Mouse (Mus musculus) lung, adult 2 months (tissue): ENCODE measurements at regions not wholly inside any gene's neighbourhood (a gene's known extent, or its start where the extent isn't known, plus 50 kb on each side); places are given as distances from the start of the nearest gene placed in this dataset.

ENCODE experiments used
- DNase-seq: peaks from one replicate; pipeline ENCODE4 v3.0.0; 2022
- H3K4me1 ChIP-seq: fragments of 200-500 bp; 2 replicates; pipeline ENCODE4 v1.6.1; 2011; ENCODE audit warnings: low read length; ENCODE audit not compliant: control insufficient read depth, insufficient read depth
- H3K4me3 ChIP-seq: fragments of 200-500 bp; replicated peaks from 2 replicates; pipeline ENCODE3; 2011; ENCODE audit warnings: low read depth, mild to moderate bottlenecking, control low read depth, low read length; ENCODE audit errors: extremely low read depth
- CTCF ChIP-seq: fragments of 200-500 bp; IDR thresholded peaks from 2 replicates; pipeline ENCODE4 v1.5.1; 2011; ENCODE audit warnings: mild to moderate bottlenecking, low read length, control low read depth; ENCODE audit not compliant: insufficient read depth
- POLR2A ChIP-seq: fragments of 200-500 bp; IDR thresholded peaks from 2 replicates; pipeline ENCODE4 v1.6.1; 2011; ENCODE audit warnings: low read depth, mild to moderate bottlenecking, control low read depth, low read length, borderline replicate concordance; ENCODE audit errors: extremely low read depth
- WGBS: fragments of 180-500 bp; shearing (Covaris S2); methylation state at CpG from one replicate; pipeline ENCODE4 v1.1.7; 2018; 5-methylcytosine and 5-hydroxymethylcytosine counted together

DNA sequence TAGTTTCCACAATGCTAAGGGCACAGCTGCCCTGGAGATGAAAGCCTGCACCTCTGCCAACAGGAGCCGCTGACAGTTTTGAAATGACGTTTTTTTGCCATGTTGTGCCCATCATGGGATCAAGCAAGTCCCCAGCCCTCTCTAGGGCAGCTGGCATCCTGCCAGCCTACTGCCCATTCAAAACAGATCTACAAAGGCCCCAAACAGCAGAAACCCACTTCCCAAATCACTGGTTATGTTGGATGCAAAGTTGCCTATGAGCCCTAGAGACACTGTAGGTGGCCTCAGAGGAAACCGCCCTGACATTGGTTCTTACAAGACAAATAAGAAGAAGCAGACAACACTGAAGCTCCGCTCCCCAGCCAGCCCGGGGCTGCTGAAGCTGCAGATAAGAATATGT, 194.1 kb downstream of the Rplp1 start:
- DNase-seq = no peak
- 79% methylated on average over 5 of the region's 5 CpGs for WGBS
- Histone ChIP-seq H3K4me1 (no peaks in the 10 kb centered on the region), H3K4me3 (no peak overlapping the region)
- TF ChIP-seq CTCF (no peak), POLR2A (no peak)

DNA sequence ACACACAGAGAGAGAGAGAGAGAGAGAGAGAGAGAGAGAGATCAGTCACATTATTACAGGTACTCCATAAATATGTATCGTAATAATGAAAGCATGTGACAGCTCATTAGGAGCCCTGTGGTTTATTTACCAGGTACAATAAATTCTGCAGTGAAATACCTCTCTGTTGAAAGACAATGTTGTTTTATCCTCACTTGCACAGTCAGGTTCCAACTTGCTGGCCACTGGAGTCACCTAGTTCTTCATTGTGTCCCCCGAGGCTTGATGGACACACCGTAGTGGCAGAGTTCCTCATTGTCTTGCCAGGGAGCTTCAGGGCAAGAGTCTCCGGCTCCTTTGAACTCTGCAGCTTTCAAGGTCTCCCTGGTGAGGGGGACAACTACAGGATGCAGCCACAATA, 197.6 kb downstream of the Rplp1 start:
- Histone ChIP-seq H3K4me1 (no peaks in the 10 kb centered on the region), H3K4me3 (no peak overlapping the region)
- DNase-seq = no peak
- 65% methylated on average over 4 of the region's 4 CpGs for WGBS
- TF ChIP-seq CTCF = no peak
- TF ChIP-seq POLR2A = no peak

DNA sequence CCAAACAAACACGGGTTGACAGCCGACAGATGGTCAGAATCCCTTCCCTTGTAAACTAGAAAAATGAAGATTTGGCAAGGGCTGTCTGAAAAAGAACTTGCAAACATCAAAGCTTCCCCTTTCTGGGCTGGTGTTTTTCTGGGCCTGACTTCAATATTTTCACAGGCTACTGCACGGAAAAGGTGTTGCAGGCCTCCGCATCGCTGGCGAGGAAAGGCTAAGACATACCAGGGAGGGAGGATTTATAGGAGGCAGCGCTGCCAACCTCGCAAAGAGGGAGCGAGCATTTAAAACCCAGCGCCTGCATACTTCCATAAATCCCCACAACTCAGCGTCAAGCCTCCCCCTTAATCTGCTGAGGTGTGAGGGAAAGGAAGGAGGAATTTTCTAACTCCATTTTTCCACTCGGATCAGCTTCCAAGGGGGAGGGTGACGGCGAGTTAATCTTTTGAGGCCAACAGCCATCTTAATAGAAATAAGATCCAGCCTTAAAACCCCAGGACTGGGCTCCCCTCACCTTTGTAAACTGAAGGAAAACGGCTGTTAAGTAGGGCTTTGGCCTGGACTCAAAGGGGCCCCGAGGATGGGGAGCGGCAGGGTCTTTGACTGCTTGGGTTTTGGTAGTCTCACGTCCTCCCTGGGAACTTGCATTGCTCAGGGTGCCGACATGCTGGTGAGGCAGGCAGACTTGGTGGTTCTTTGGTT, 199.9 kb downstream of the Rplp1 start:
- H3K4me3 ChIP-seq = no peak overlapping the region
- DNase-seq = no peak
- WGBS = 59% methylated on average over 19 of the region's 19 CpGs
- TF ChIP-seq CTCF (no peak), POLR2A (no peak)
- no peaks in the 10 kb centered on the region for H3K4me1 ChIP-seq

- no peak for TF ChIP-seq CTCF
- no peak for TF ChIP-seq POLR2A
- no peak overlapping the region for H3K4me3 ChIP-seq
- H3K4me1 ChIP-seq = no peaks in the 10 kb centered on the region
- DNase-seq = no peak
- 78% methylated on average over 7 of the region's 7 CpGs for WGBS
These were observed 200.5 kb downstream of the Rplp1 start for GRCm38 (mm10) chr9:61713806-61714205.

GRCm38 (mm10) chr9:61711296-61711695, 203.0 kb downstream of the Rplp1 start:
- H3K4me1 ChIP-seq = peaks cover 3% of the 10 kb centered on the region

DNA sequence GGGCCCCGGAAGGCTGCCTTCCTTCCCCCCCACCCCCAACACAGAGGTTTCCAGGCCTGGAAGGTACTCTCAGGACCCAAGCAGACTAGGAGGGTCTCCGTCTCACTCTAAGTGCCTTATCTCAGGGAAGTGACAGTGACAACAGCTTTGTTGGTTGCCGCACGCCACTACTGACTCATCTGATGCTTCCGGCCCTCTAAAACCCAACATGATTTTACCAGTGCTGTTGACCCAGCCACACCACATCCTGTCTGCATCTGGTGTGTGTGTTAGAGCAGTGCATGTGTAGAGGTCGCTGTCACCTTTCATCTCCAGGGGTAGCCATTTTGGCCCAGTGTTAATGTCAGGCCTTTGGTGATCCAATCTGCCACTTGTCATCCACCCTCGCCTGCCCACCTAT, 206.5 kb downstream of the Rplp1 start:
- 74% methylated on average over 7 of the region's 7 CpGs for WGBS
- TF ChIP-seq CTCF (no peak), POLR2A (no peak)
- no peak overlapping the region for H3K4me3 ChIP-seq
- DNase-seq = no peak
- H3K4me1 ChIP-seq = peaks cover 7% of the 10 kb centered on the region

More at GRCm38 (mm10) chr9:61711296-61711695, 203.0 kb downstream of the Rplp1 start:
- TF ChIP-seq CTCF (no peak), POLR2A (no peak)
- DNase-seq = no peak
- no peak overlapping the region for H3K4me3 ChIP-seq
- WGBS = 63% methylated on average over 7 of the region's 7 CpGs

GRCm38 (mm10) chr9:61707296-61707695, 207.0 kb downstream of the Rplp1 start:
- TF ChIP-seq POLR2A (no peak), CTCF (no peak)
- DNase-seq = no peak
- 74% methylated on average over 2 of the region's 2 CpGs for WGBS
- Histone ChIP-seq H3K4me3 (no peak overlapping the region), H3K4me1 (peaks cover 7% of the 10 kb centered on the region)

DNA sequence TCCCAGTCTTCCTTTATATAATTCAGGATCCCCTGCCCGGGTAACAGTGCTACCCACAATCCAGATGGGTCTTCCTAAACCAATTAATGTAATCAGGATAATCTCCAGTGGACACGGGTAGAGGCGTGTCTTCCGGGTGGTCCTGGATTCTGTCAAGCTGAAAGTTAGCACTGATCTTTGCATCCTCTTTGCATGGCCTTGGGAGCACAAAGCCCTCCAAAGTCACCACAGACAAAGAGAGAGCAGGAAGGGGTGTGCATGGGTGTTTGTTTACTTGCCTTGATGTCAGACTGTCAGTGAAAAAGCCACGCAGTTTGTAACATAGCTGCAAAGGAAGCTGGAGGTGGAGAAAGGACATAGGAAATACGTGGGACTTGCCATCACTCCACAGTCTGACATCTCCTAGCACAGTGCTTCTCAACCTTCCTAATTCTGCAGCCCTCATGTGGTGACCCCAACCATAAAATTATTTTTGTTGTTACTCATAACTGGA, 208.0 kb downstream of the Rplp1 start:
- no peak for TF ChIP-seq CTCF
- TF ChIP-seq POLR2A = no peak
- Histone ChIP-seq H3K4me3 (no peak overlapping the region), H3K4me1 (peaks cover 7% of the 10 kb centered on the region)
- no peak for DNase-seq
- 55% methylated on average over 6 of the region's 6 CpGs for WGBS

GRCm38 (mm10) chr9:61705586-61706233, 208.6 kb downstream of the Rplp1 start:
- Histone ChIP-seq H3K4me1 (peaks cover 7% of the 10 kb centered on the region), H3K4me3 (no peak overlapping the region)
- WGBS = 43% methylated on average over 5 of the region's 5 CpGs
- no peak for DNase-seq
- TF ChIP-seq POLR2A = no peak
- TF ChIP-seq CTCF = no peak

DNA sequence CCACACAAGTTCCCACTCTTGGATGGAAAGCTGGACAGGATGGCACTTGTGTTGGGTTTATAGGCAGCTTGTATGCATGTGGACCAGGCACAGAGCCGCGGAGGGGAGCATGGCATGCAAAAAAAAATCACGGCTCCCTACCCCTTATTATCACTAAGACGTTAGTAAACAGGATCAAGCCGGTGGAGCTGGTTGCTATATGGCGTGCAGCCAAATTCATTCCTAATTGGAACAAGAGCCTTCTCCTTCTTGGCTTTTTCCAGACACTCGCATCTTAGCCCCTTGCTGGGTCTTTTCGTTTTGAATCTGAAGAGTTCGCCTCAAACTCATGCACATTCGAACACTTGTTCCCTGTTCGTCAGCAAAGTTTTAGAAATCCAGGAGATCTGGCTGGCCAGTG, 211.0 kb downstream of the Rplp1 start:
- 46% methylated on average over 11 of the region's 11 CpGs for WGBS
- DNase-seq = no peak
- no peak for TF ChIP-seq CTCF
- no peak for TF ChIP-seq POLR2A
- no peak overlapping the region for H3K4me3 ChIP-seq
- peaks cover 7% of the 10 kb centered on the region for H3K4me1 ChIP-seq
